Mouse (Mus musculus): ENCODE measurements around the gene Gucy2g. TPM values are rescaled to one million over a fixed set of nuclear protein-coding genes. Genes with fewer than 3 reads are reported as not detected.

Gene Gucy2g
- total and polyA plus RNA-seq, 3 experiments: not detected

- peaks cover 56 to 92% of the 10 kb centered on the region in 2 experiments for H3K36me3 ChIP-seq (replicated peaks in 1 of 2; ENCODE audit: control insufficient read depth in 1 of 2, insufficient read depth in 1 of 2, low read length in 1 of 2)
- no peaks in the 10 kb centered on the region for H3K27me3 ChIP-seq (replicated peaks)
- H3K4me2 ChIP-seq (ENCODE audit: insufficient read depth, low read depth, poor library complexity, severe bottlenecking): no peak overlapping the region
- TF ChIP-seq PAX5 (IDR thresholded peaks at IDR 0.05; ENCODE audit: low read length) (no peak), USF1 (IDR thresholded peaks at IDR 0.05; ENCODE audit: low read depth, low read length) (no peak), MAFK (IDR thresholded peaks at IDR 0.05; ENCODE audit: insufficient replicate concordance, low read length) (no peak), E2F4 (IDR thresholded peaks at IDR 0.05; ENCODE audit: insufficient replicate concordance, low read depth, low read length) (no peak), RCOR1 (conservative IDR thresholded peaks at IDR 0.05; ENCODE audit: low read depth, low read length) (no peak), UBTF (IDR thresholded peaks at IDR 0.05; ENCODE audit: low read depth, low read length) (no peak), ZNF384 (IDR thresholded peaks at IDR 0.05; ENCODE audit: low read depth, low read length) (no peak)
- DNase-seq (ENCODE audit: extremely low read depth): no peak
- no peak overlapping the region for H3K27ac ChIP-seq (ENCODE audit: insufficient read depth, low read depth)
- no peaks in the 10 kb centered on the region for H3K9me3 ChIP-seq (replicated peaks; ENCODE audit: low read length)
- peaks cover 0 to 19% of the 10 kb centered on the region in 2 experiments; a peak in 2 of 4 replicates for H3K4me1 ChIP-seq (ENCODE audit: control insufficient read depth in 1 of 2, insufficient read depth in 2 of 2)
- in situ Hi-C loops (cut with MboI; ENCODE audit: low pct_ligation_motif_present, low pct_unique_long_range_greater_than_20kb, low sequenced_read_pairs) (no loop called here), dilution Hi-C loops (cut with MboI; ENCODE audit: extremely low pct_ligation_motif_present, extremely low pct_unique_long_range_greater_than_20kb, low sequenced_read_pairs) (no loop called here)
- no peaks in the 10 kb centered on the region for H3K79me2 ChIP-seq (replicated peaks; ENCODE audit: control insufficient read depth, extremely low read depth, insufficient read depth, poor library complexity, severe bottlenecking)
- no peak overlapping the region for H3K4me3 ChIP-seq (replicated peaks in 1 of 3; ENCODE audit: low read depth in 2 of 3, low read length in 2 of 3, poor library complexity in 1 of 3)
- H3K9ac ChIP-seq (ENCODE audit: insufficient read depth, low read depth): no peak overlapping the region
These were observed 35.1 kb upstream of the Gucy2g start for GRCm38 (mm10) chr19:55276100-55276499.

- dilution Hi-C loops (cut with MboI; ENCODE audit: extremely low pct_ligation_motif_present, extremely low pct_unique_long_range_greater_than_20kb, low sequenced_read_pairs) (no loop called here), in situ Hi-C loops (cut with MboI; ENCODE audit: low pct_ligation_motif_present, low pct_unique_long_range_greater_than_20kb, low sequenced_read_pairs) (no loop called here)
- H3K4me2 ChIP-seq (ENCODE audit: insufficient read depth, low read depth, poor library complexity, severe bottlenecking): no peak overlapping the region
- H3K36me3 ChIP-seq (replicated peaks in 1 of 2; ENCODE audit: control insufficient read depth in 1 of 2, insufficient read depth in 1 of 2, low read length in 1 of 2): peaks cover 64 to 91% of the 10 kb centered on the region in 2 experiments
- H3K4me1 ChIP-seq (ENCODE audit: control insufficient read depth in 1 of 2, insufficient read depth in 2 of 2): peaks cover 0 to 44% of the 10 kb centered on the region in 2 experiments; a peak in 2 of 4 replicates
- no peak overlapping the region for H3K27ac ChIP-seq (ENCODE audit: insufficient read depth, low read depth)
- H3K9ac ChIP-seq (ENCODE audit: insufficient read depth, low read depth): no peak overlapping the region
- H3K79me2 ChIP-seq (replicated peaks; ENCODE audit: control insufficient read depth, extremely low read depth, insufficient read depth, poor library complexity, severe bottlenecking): no peaks in the 10 kb centered on the region
- no peak overlapping the region for H3K4me3 ChIP-seq (replicated peaks in 1 of 3; ENCODE audit: low read depth in 2 of 3, low read length in 2 of 3, poor library complexity in 1 of 3)
- no peaks in the 10 kb centered on the region for H3K27me3 ChIP-seq (replicated peaks)
- no peak for TF ChIP-seq CHD1 (IDR thresholded peaks at IDR 0.05; ENCODE audit: low read depth, low read length)
- TF ChIP-seq ZC3H11A (IDR thresholded peaks at IDR 0.05; ENCODE audit: low read depth, low read length): no peak
- no peak for TF ChIP-seq KAT2A (IDR thresholded peaks at IDR 0.05; ENCODE audit: insufficient replicate concordance, low read length)
- TF ChIP-seq TCF12 (IDR thresholded peaks at IDR 0.05; ENCODE audit: low read depth, low read length): no peak
- TF ChIP-seq NELFE (IDR thresholded peaks at IDR 0.05; ENCODE audit: low read depth, low read length): no peak
- no peak for TF ChIP-seq RAD21 (IDR thresholded peaks at IDR 0.05; ENCODE audit: low read depth, low read length)
- no peak for TF ChIP-seq USF2 (conservative IDR thresholded peaks at IDR 0.05; ENCODE audit: low read depth, low read length)
- TF ChIP-seq BHLHE40 (IDR thresholded peaks at IDR 0.05; ENCODE audit: low read depth, low read length): no peak
- TF ChIP-seq ZMIZ1 (IDR thresholded peaks at IDR 0.05; ENCODE audit: low read depth, low read length): no peak
- no peak for TF ChIP-seq ETS1 (conservative IDR thresholded peaks at IDR 0.05; ENCODE audit: low read depth, low read length)
- no peak for TF ChIP-seq CTCF (conservative IDR thresholded peaks at IDR 0.05 in 1 of 2, IDR thresholded peaks at IDR 0.05 in 1 of 2; ENCODE audit: low read depth in 2 of 2, low read length in 2 of 2)
- TF ChIP-seq ZKSCAN1 (IDR thresholded peaks at IDR 0.05; ENCODE audit: borderline replicate concordance, low read depth, low read length): no peak
- TF ChIP-seq MAX (IDR thresholded peaks at IDR 0.05; ENCODE audit: low read length): no peak
- TF ChIP-seq MAZ (IDR thresholded peaks at IDR 0.05; ENCODE audit: low read depth, low read length): no peak
- no peak for TF ChIP-seq ELF1 (IDR thresholded peaks at IDR 0.05; ENCODE audit: low read depth, low read length)
- no peak for TF ChIP-seq POLR2A (IDR thresholded peaks at IDR 0.05; ENCODE audit: low read depth, low read length)
- TF ChIP-seq SMC3 (IDR thresholded peaks at IDR 0.05; ENCODE audit: low read depth, low read length): no peak
- no peak for TF ChIP-seq E2F4 (IDR thresholded peaks at IDR 0.05; ENCODE audit: insufficient replicate concordance, low read depth, low read length)
- no peak for TF ChIP-seq UBTF (IDR thresholded peaks at IDR 0.05; ENCODE audit: low read depth, low read length)
- TF ChIP-seq JUN (IDR thresholded peaks at IDR 0.05; ENCODE audit: insufficient read depth, low read depth, low read length): no peak
- no peaks in the 10 kb centered on the region for H3K9me3 ChIP-seq (replicated peaks; ENCODE audit: low read length)
- DNase-seq (ENCODE audit: extremely low read depth): no peak
These were observed 32.3 kb upstream of the Gucy2g start for GRCm38 (mm10) chr19:55273340-55273739.

All from CH12.LX (cell line).